Mouse (Mus musculus): ENCODE data around the gene Hsf3.
"Not testable (repeated sequence)": the region's sequence is repeated elsewhere in the genome, so short reads cannot be mapped to it uniquely, and the experiment has no call there.

Gene Hsf3

DNA sequence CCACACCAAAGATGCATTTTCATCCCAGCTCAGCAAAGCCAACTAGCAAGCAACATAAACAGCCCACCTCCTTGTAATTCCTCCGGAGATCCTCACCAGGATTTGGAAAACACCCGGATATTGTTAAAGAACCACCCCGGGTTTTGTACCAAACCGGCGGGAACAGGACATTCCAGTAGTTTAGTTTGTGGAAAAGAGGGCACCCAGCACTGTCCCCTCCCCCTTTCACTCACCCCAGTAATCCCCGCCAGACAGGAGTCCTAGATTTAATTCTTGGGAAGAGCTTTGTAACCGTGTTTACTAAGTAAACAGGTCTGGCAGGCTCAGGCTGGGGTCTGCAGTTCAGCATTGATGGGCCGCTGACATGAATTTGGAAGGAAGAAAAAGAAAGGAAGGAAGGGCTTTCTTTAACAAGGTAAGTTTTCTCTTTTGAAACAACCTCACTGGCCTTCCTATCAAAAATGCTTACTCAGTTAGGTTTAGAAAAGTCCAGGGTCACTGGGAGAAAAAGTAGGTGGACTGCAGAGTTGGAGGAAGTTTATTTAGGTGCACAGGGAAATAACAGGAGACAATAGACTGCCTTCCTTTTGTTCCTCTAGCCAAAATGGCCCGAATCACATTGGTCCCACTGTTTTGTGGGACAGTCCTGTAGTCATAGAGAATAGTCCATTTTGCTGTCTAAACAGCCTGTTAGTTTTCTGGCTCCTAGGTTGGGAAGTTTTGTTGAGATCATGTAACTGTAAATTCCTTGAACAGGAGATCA, at the start of gene Hsf3:
Gene Hsf3, minus strand, starts transcription at position 94 of the 763 bp plus-strand sequence.
- in situ Hi-C loops (cut with MboI, MseI): no loop called here

DNA sequence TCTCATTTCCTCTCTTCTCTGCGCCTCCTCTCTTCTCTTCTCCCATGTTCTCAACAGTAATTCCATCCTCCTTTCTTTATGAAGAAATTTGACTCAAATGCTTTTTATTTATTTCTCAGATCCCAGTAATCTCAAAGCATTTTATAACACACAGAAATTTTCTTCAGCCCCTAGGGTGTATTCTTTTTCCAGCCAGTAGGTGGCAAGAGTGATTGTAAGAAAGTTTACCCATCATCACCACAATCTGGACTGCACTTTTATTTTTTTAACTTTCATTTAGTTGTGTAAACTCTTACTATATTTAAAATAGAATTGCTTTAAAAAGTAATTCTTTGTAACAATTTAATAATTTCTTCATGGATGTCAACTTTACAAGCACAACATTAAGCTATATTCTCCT, 45.5 kb upstream of the Hsf3 start:
- in situ Hi-C loops (cut with MboI, MseI): no loop called here

DNA sequence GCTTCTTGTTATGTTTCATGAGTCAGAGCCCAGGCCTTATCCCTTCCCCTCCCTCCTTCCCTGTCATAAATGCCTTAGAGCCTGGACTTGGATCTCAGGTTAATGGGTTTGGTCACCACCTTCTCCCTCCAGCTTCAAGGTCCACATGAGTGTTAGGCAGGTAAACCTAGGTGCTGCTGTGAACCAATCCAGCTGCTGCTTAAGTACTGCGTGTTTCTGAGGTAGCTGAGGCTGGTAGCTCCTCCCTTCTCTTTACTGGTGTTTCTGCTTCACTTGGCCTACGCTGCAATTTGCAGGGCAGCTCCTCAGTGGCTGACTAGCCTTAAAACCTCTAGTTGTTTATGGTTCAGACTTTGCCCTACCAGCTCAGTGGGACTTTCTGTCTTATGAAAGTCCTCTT, 945 bp downstream of the Hsf3 start, which contains the start of gene Heph:
Gene Heph, plus strand, starts transcription at position 211 of the 400 bp plus-strand sequence.
- in situ Hi-C loops (cut with MboI, MseI): no loop called here

GRCm38 (mm10) chrX:96419383-96419782, 36.7 kb downstream of the Hsf3 start:
- in situ Hi-C loops (cut with MboI, MseI): no loop called here

DNA sequence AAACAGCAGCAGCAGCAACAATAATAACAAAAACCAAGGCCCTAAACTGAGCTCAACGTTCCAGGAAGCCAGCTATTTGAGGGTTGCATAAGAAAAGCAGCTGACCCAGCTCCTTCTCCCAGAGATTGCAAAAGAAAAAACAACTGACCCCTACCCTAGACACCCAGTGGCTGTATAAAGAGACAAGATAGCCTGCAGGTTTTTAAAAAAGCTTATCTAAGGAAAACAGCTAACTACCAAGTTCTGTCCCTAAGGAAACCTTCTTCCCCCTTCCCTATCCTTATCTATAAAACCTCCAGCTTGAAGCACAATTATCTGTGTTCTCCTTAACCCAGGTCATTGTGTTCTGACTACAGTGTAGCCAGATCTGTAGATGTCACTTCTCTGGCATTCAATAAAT, 38.4 kb downstream of the Hsf3 start:
- in situ Hi-C loops (cut with MboI, MseI): no loop called here

DNA sequence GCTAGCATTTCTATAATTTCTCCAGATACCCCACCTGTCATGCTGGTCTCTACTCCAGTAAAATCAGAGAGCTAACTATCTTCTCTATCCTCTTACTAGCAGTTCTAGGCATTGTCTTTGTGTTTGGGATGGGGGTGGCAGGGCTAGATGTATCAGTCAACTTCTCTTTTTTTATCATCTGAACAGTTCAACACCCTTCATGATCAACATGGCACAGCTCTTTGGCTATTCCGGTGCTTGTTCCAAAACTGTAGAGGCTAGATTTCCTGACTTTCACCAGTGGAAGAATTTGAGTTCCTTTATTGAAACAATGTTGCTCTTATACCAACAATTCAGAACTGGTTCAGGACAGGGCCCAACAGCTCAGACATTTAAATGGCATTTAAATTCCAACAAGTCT, 39.1 kb downstream of the Hsf3 start:
- in situ Hi-C loops (cut with MboI, MseI): no loop called here

GRCm38 (mm10) chrX:96415351-96415750, 40.7 kb downstream of the Hsf3 start:
- in situ Hi-C loops (cut with MboI, MseI): not testable (repeated sequence)

DNA sequence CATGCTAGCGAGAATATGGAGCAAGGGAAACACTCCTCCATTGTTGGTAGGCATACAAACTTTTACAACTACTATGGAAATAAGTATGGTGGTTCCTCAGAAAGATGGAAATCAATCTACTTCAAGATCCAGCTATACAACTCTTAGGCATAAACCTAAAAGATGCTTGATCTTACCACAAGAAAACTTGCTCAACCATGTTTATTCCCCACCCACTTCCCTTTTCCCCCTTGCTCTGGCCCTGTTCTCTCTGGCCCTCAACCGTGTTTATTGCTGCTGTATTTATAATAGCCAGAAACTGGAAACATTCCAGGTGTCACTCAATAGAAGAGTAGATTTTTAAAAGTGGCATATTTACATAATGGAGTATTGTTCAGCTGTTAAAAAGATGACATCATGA, 117.0 kb downstream of the Hsf3 start:
- in situ Hi-C loops (cut with MboI, MseI): no loop called here

DNA sequence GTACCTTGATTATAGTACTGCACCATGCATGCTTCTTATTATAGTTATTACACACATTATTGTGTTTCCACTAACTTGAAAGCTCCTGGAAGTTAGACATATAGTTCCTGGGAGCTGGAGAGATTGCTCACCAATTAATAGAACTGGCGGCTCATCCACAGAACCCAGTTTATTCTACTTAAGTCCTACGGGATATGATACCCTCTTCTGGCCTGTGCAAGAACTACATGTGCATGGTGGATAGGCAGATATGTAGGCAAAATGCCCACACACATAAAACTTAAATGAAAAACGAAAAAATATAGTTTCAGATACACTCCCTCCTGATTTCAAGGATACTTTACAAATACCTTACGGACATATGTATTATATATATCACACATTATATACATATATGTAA, 126.3 kb downstream of the Hsf3 start:
- in situ Hi-C loops (cut with MboI, MseI): no loop called here

DNA sequence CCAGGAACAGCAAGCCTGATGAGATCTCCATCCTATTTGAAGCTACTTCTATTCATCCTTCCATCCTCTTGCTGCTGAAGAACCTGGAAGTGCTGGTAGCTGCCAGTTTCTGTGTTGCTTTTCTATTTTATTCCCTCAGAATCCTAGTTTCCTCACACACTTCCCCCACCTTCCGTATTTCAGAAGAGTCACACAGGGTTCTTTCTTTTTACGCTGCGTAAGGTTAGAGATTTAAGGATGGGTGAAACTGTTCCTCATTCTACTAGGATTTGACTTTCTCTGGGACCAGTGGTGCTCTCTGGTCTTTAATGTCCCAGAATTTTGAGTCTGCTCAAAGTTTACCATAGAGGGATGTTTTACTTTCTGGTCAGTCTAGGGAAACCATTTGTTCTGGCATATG, 162.8 kb downstream of the Hsf3 start, which contains the start of gene Vsig4:
Gene Vsig4, minus strand, starts transcription at position 101 of the 400 bp plus-strand sequence.
- in situ Hi-C loops (cut with MboI, MseI): no loop called here

DNA sequence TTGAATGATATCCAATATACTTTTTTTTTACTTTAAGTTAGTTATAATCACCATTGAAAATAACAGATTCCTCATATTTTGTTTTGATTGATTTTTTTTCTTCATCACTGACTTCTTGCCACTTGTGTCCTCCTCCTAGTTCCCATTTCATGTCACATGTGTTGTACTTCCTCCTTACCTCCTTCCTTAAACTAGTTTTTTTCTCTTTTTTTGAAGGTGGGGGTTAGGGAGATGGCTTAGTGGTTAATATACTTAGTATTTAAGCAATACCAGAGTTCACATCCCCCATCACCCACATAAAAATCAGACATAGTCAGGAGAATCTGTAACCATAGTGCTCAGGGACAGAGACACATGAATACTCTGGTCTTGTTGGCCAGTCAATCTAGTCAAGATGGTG, 199.6 kb downstream of the Hsf3 start:
- in situ Hi-C loops (cut with MboI, MseI): no loop called here
